ENCODE assay signal across 8 mouse cellular contexts in the genomic region with DNA sequence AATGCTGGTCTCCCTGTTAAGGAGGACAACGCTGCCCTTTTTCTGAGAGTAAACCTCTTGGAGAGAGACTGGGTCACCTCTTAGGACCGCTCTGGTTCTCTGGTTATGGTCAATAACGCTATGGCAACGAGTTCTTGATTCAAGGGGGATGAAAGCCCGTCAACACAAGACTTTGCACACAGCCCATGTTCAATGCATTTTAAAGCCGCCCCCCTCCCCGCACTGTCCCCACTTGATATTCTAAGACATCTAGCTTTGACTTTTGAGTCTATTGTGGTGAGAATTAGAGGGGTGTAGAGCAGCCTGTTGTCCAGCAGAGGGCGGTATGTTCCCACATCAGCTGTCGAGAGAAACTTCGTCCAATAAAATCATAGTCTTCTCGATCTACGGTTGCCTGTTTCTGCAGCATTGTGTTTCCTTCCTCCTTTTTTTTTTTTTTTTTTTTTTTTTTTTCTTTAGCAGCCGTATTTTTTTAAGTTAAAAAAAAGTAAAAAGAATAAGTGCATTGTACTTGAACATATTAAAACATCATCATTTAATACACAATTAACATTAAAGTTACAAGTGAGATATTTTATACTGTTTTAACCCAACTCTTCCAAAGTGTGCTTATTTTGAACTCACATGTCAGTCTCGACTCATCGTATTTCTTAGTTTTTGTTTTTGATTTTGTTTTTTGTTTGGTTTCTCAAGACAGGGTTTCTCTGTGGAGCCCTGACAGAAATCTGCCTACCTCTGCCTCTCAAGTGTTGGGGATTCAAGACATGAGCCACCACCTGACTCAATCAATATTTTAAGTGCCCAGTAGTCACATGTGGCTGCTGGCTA. TPM values are rescaled to one million over a fixed set of nuclear protein-coding genes. Genes with fewer than 3 reads are reported as not detected.
A peak's percentile ranks its signal among the peaks of the same experiment; 100 is the strongest.
DNase-seq lines count a peak whose midpoint lies in the region; ATAC-seq and TF ChIP-seq lines count a peak whose summit lies in the region.

No protein-coding gene starts in this region.

- H3K9ac ChIP-seq in embryonic facial prominence, embryonic 11.5 days (replicated peaks; ENCODE audit: low read length), result no peak overlapping the region
- H3K9ac ChIP-seq in heart, postnatal 0 days (replicated peaks; ENCODE audit: low read depth, low read length), result no peak overlapping the region
- H3K9ac ChIP-seq in neural tube, embryonic 15.5 days (replicated peaks), result 0 out of 2 replicates have a peak overlapping the region, but pooled peaks have one; percentile 1

- TF ChIP-seq EP300 in heart, postnatal 0 days (IDR thresholded peaks at IDR 0.05; ENCODE audit: low read depth), result no peak

- H3K4me2 ChIP-seq in embryonic facial prominence, embryonic 11.5 days (ENCODE audit: low read depth, low read length), result no peak overlapping the region
- no peak overlapping the region for H3K4me2 ChIP-seq in heart, postnatal 0 days (ENCODE audit: low read depth, low read length)
- peak overlapping the region; percentile 45 for H3K4me2 ChIP-seq in neural tube, embryonic 15.5 days

- no peak overlapping the region for H3K4me3 ChIP-seq in embryonic facial prominence, embryonic 11.5 days (ENCODE audit: low read depth, low read length)
- H3K4me3 ChIP-seq in heart, postnatal 0 days (ENCODE audit: low read depth, low read length), result no peak overlapping the region
- H3K4me3 ChIP-seq in lung, adult 2 months (replicated peaks; ENCODE audit: extremely low read depth, low read depth, low read length), result no peak overlapping the region
- H3K4me3 ChIP-seq in neural tube, embryonic 15.5 days (replicated peaks), result no peak overlapping the region

- DNase-seq in CD4-positive, CD25-positive, alpha-beta regulatory T cell, adult 2 months (ENCODE audit: low read depth, low spot score), result peak; percentile 93
- peak; percentile 81 for DNase-seq in adrenal gland, postnatal 14 days
- DNase-seq in embryonic facial prominence, embryonic 11.5 days (ENCODE audit: low spot score), result peak; percentile 87
- DNase-seq in heart, postnatal 0 days (ENCODE audit: low spot score), result peak; percentile 75
- DNase-seq in kidney, postnatal 4 days, result peak; percentile 60 to 63
- peak; percentile 57 for DNase-seq in lung, adult 2 months
- peak; percentile 65 for DNase-seq in testis, postnatal 10 days (ENCODE audit: low spot score)

- TF ChIP-seq POLR2A in lung, adult 2 months (IDR thresholded peaks at IDR 0.05; ENCODE audit: borderline replicate concordance, extremely low read depth, low read depth, low read length), result no peak

- H3K27me3 ChIP-seq in embryonic facial prominence, embryonic 11.5 days (ENCODE audit: control insufficient read depth, insufficient read depth, low read length), result no peaks in the 10 kb centered on the region
- no peaks in the 10 kb centered on the region for H3K27me3 ChIP-seq in heart, postnatal 0 days (ENCODE audit: control insufficient read depth, insufficient read depth, low read length)
- H3K27me3 ChIP-seq in neural tube, embryonic 15.5 days (replicated peaks), result no peaks in the 10 kb centered on the region

- H3K27ac ChIP-seq in embryonic facial prominence, embryonic 11.5 days (replicated peaks; ENCODE audit: low read depth, low read length), result no peak overlapping the region
- H3K27ac ChIP-seq in heart, postnatal 0 days (ENCODE audit: low read depth), result no peak overlapping the region
- H3K27ac ChIP-seq in neural tube, embryonic 15.5 days (replicated peaks), result no peak overlapping the region

- H3K9me3 ChIP-seq in embryonic facial prominence, embryonic 11.5 days (replicated peaks; ENCODE audit: control insufficient read depth, low read length), result no peaks in the 10 kb centered on the region
- no peaks in the 10 kb centered on the region for H3K9me3 ChIP-seq in heart, postnatal 0 days (replicated peaks; ENCODE audit: control insufficient read depth, low read length)
- no peaks in the 10 kb centered on the region for H3K9me3 ChIP-seq in neural tube, embryonic 15.5 days (replicated peaks)

- ATAC-seq in embryonic facial prominence, embryonic 11.5 days (replicated peaks; ENCODE audit: insufficient number of reproducible peaks, low FRiP score, low TSS enrichment, low read depth), result no peak; the same call in 1 of the 2 replicates
- ATAC-seq in heart, postnatal 0 days (ENCODE audit: insufficient read depth, low read depth), result peak; percentile 51
- ATAC-seq in neural tube, embryonic 15.5 days (ENCODE audit: low FRiP score), result peak; percentile 73

- 25% methylated on average over 15 of the region's 15 CpGs for WGBS in embryonic facial prominence, embryonic 11.5 days
- 18% methylated on average over 15 of the region's 15 CpGs for WGBS in heart, postnatal 0 days
- WGBS in lung, adult 2 months, result 20% methylated on average over 15 of the region's 15 CpGs
- 29% methylated on average over 15 of the region's 15 CpGs for WGBS in neural tube, embryonic 15.5 days

- TF ChIP-seq CTCF in heart, postnatal 0 days (IDR thresholded peaks at IDR 0.05; ENCODE audit: low read depth), result peak; percentile 94
- peak; percentile 92 for TF ChIP-seq CTCF in lung, adult 2 months (IDR thresholded peaks at IDR 0.05; ENCODE audit: insufficient read depth, low read length)

- no peaks in the 10 kb centered on the region for H3K4me1 ChIP-seq in embryonic facial prominence, embryonic 11.5 days (ENCODE audit: control insufficient read depth, insufficient read depth, low read length)
- no peaks in the 10 kb centered on the region for H3K4me1 ChIP-seq in heart, postnatal 0 days (ENCODE audit: control insufficient read depth, insufficient read depth)
- H3K4me1 ChIP-seq in lung, adult 2 months (ENCODE audit: control insufficient read depth, insufficient read depth, low read length), result peaks cover 3% of the 10 kb centered on the region; the same call in 1 of the 2 replicates
- H3K4me1 ChIP-seq in neural tube, embryonic 15.5 days, result no peaks in the 10 kb centered on the region

- H3K36me3 ChIP-seq in embryonic facial prominence, embryonic 11.5 days (replicated peaks; ENCODE audit: control insufficient read depth, insufficient read depth, low read depth, low read length), result no peaks in the 10 kb centered on the region
- no peaks in the 10 kb centered on the region for H3K36me3 ChIP-seq in heart, postnatal 0 days (replicated peaks; ENCODE audit: control insufficient read depth, insufficient read depth, low read length)
- H3K36me3 ChIP-seq in neural tube, embryonic 15.5 days, result no peaks in the 10 kb centered on the region

RNA-seq across cellular contexts. Expression of a gene that starts 13.7 kb away (rescaled TPM):
- 49.3 and 53.0 TPM in 2 replicates for total RNA-seq in adrenal gland, postnatal 14 days (2021)
- 95.0 and 101 TPM in 2 replicates for polyA plus RNA-seq in embryonic facial prominence, embryonic 11.5 days (2014; fragmentation: Nextera tagmentation; extraction: Ambion mirVana)
- 46.5 and 51.0 TPM in 2 replicates for total RNA-seq in heart, postnatal 0 days (2014; rRNA removed; ENCODE audit: low replicate concordance)
- 75.5 and 78.5 TPM in 2 replicates for polyA plus RNA-seq in heart, postnatal 0 days (2015; fragmentation: Nextera tagmentation; extraction: Ambion mirVana)
- 7.7 and 13.9 TPM in 2 replicates for polyA plus RNA-seq in lung, adult 2 months (2012; rRNA removed)
- polyA plus RNA-seq in neural tube, embryonic 15.5 days (2015; fragmentation: Nextera tagmentation; extraction: Ambion mirVana), result 56.4 and 62.4 TPM in 2 replicates

RNA-seq across cellular contexts. Expression of a gene that starts 26.9 kb away (rescaled TPM):
- total RNA-seq in adrenal gland, postnatal 14 days (2021), result 41.1 and 64.5 TPM in 2 replicates
- 4.1 and 6.9 TPM in 2 replicates for polyA plus RNA-seq in embryonic facial prominence, embryonic 11.5 days (2014; fragmentation: Nextera tagmentation; extraction: Ambion mirVana)
- total RNA-seq in heart, postnatal 0 days (2014; rRNA removed; ENCODE audit: low replicate concordance), result 16.4 and 16.8 TPM in 2 replicates
- 19.1 and 21.8 TPM in 2 replicates for polyA plus RNA-seq in heart, postnatal 0 days (2015; fragmentation: Nextera tagmentation; extraction: Ambion mirVana)
- polyA plus RNA-seq in lung, adult 2 months (2012; rRNA removed), result 48.6 and 82.7 TPM in 2 replicates
- polyA plus RNA-seq in neural tube, embryonic 15.5 days (2015; fragmentation: Nextera tagmentation; extraction: Ambion mirVana), result 10.1 and 27.5 TPM in 2 replicates

RNA-seq across cellular contexts. Expression of a gene that starts 50.8 kb away (rescaled TPM):
- total RNA-seq in adrenal gland, postnatal 14 days (2021), result 38.7 and 41.9 TPM in 2 replicates
- 30.3 and 31.2 TPM in 2 replicates for polyA plus RNA-seq in embryonic facial prominence, embryonic 11.5 days (2014; fragmentation: Nextera tagmentation; extraction: Ambion mirVana)
- 34.1 and 35.9 TPM in 2 replicates for total RNA-seq in heart, postnatal 0 days (2014; rRNA removed; ENCODE audit: low replicate concordance)
- 23.2 and 26.3 TPM in 2 replicates for polyA plus RNA-seq in heart, postnatal 0 days (2015; fragmentation: Nextera tagmentation; extraction: Ambion mirVana)
- 7.6 and 11.9 TPM in 2 replicates for polyA plus RNA-seq in lung, adult 2 months (2012; rRNA removed)
- 19.9 and 20.9 TPM in 2 replicates for polyA plus RNA-seq in neural tube, embryonic 15.5 days (2015; fragmentation: Nextera tagmentation; extraction: Ambion mirVana)

RNA-seq across cellular contexts. Expression of a gene that starts 51.0 kb away (rescaled TPM):
- total RNA-seq in adrenal gland, postnatal 14 days (2021), result 0.41 and 0.60 TPM in 2 replicates
- 0.89 and 1.2 TPM in 2 replicates for polyA plus RNA-seq in embryonic facial prominence, embryonic 11.5 days (2014; fragmentation: Nextera tagmentation; extraction: Ambion mirVana)
- total RNA-seq in heart, postnatal 0 days (2014; rRNA removed; ENCODE audit: low replicate concordance), result 0.15 and 3.2 TPM in 2 replicates
- polyA plus RNA-seq in heart, postnatal 0 days (2015; fragmentation: Nextera tagmentation; extraction: Ambion mirVana), result 0.19 and 0.36 TPM in 2 replicates
- 0.09 TPM in 1 of 2 replicates, not detected in the other for polyA plus RNA-seq in lung, adult 2 months (2012; rRNA removed)
- 1.3 and 1.7 TPM in 2 replicates for polyA plus RNA-seq in neural tube, embryonic 15.5 days (2015; fragmentation: Nextera tagmentation; extraction: Ambion mirVana)
